Mouse (Mus musculus) heart, embryonic 13.5 days (tissue): Measurements from ENCODE around the gene Wdr83os. TPM values are rescaled to one million over a fixed set of nuclear protein-coding genes. Genes with fewer than 3 reads are reported as not detected.

Experiments used
- ATAC-seq: fragments of 200-750 bp; cut with Nextera tagmentation; 2 replicates; pipeline ENCODE4 v1.8.0; 2017; ENCODE audit warnings: moderate TSS enrichment; ENCODE audit not compliant: insufficient number of reproducible peaks, low FRiP score, low TSS enrichment; ENCODE audit errors: extremely low read depth
- H3K27ac ChIP-seq: fragments of 300-500 bp; sonication (generic); replicated peaks from 2 replicates; pipeline ENCODE4 v1.5.1; 2015; ENCODE audit warnings: moderate library complexity, mild to moderate bottlenecking, inconsistent platforms
- H3K27me3 ChIP-seq: fragments of 300-500 bp; sonication (generic); replicated peaks from 2 replicates; pipeline ENCODE4 v1.6.1; 2015; ENCODE audit warnings: mild to moderate bottlenecking, inconsistent platforms
- H3K36me3 ChIP-seq: fragments of 300-500 bp; sonication (generic); 2 replicates; pipeline ENCODE4 v1.6.1; 2015; ENCODE audit warnings: mild to moderate bottlenecking, inconsistent platforms
- H3K4me1 ChIP-seq: fragments of 300-500 bp; sonication (generic); 2 replicates; pipeline ENCODE4 v1.6.1; 2015; ENCODE audit warnings: inconsistent platforms
- H3K4me2 ChIP-seq: fragments of 300-500 bp; sonication (generic); 2 replicates; pipeline ENCODE4 v1.6.1; 2015; ENCODE audit warnings: inconsistent platforms, mild to moderate bottlenecking, moderate library complexity
- H3K4me3 ChIP-seq: fragments of 300-500 bp; sonication (generic); 2 replicates; pipeline ENCODE4 v1.5.1; 2015; ENCODE audit warnings: moderate library complexity, mild to moderate bottlenecking, inconsistent platforms
- H3K9ac ChIP-seq: fragments of 300-500 bp; sonication (generic); 2 replicates; pipeline ENCODE4 v1.6.1; 2015; ENCODE audit warnings: inconsistent platforms, mild to moderate bottlenecking, moderate library complexity
- H3K9me3 ChIP-seq: fragments of 300-500 bp; sonication (generic); 2 replicates; pipeline ENCODE4 v1.6.1; 2016; ENCODE audit warnings: inconsistent platforms
- WGBS: fragments of 180-500 bp; shearing (Covaris S2); methylation state at CpG from one replicate; pipeline ENCODE4 v1.1.7; 2015; ENCODE audit warnings: mixed read lengths; 5-methylcytosine and 5-hydroxymethylcytosine counted together
- polyA plus RNA-seq: library from polyadenylated mRNA; unstranded; fragments of >200 nt; fragmentation: Nextera tagmentation; extraction: Ambion mirVana; gene quantifications from 2 replicates; pipeline ENCODE4 v1.2.1, GENCODE M21; 2015

Gene Wdr83os
- polyA plus RNA-seq, 1 experiment from 2014 or later, result 120 TPM

- Histone ChIP-seq H3K27ac (no peak overlapping the region), H3K4me1 (peaks cover 18% of the 10 kb centered on the region), H3K9ac (no peak overlapping the region), H3K9me3 (no peaks in the 10 kb centered on the region), H3K4me3 (no peak overlapping the region), H3K4me2 (no peak overlapping the region), H3K36me3 (peaks cover 89% of the 10 kb centered on the region), H3K27me3 (no peaks in the 10 kb centered on the region)
- ATAC-seq, result no peak
- 87% methylated on average over 6 of the region's 6 CpGs for WGBS
These were observed 36.9 kb upstream of the Wdr83os start for GRCm38 (mm10) chr8:85043619-85044018.

- 84% methylated on average over 7 of the region's 7 CpGs for WGBS
These were observed 23.2 kb upstream of the Wdr83os start for GRCm38 (mm10) chr8:85057367-85057766.

GRCm38 (mm10) chr8:85059879-85060616 is 20.5 kb upstream of the Wdr83os start, which contains the start of gene Fbxw9:
TSS of gene Fbxw9 (plus strand) at chr8:85060055.
- WGBS, result under 1% methylated on average over 53 of the region's 53 CpGs
- Histone ChIP-seq H3K27me3 (no peaks in the 10 kb centered on the region), H3K4me1 (peaks cover 10% of the 10 kb centered on the region), H3K9me3 (no peaks in the 10 kb centered on the region), H3K4me3 (peak within 1 kb of the TSS; percentile 88), H3K9ac (peak within 1 kb of the TSS; percentile 84), H3K4me2 (peak within 1 kb of the TSS; percentile 93), H3K36me3 (peaks cover 43% of the 10 kb centered on the region), H3K27ac (no peak within 1 kb of the TSS)
- peak; percentile 67; the same call in 1 of the 2 replicates for ATAC-seq

More at GRCm38 (mm10) chr8:85057367-85057766, 23.2 kb upstream of the Wdr83os start:
- Histone ChIP-seq H3K9me3 (no peaks in the 10 kb centered on the region), H3K4me1 (peaks cover 10% of the 10 kb centered on the region), H3K9ac (no peak overlapping the region), H3K4me3 (no peak overlapping the region), H3K36me3 (peaks cover 50% of the 10 kb centered on the region), H3K4me2 (no peak overlapping the region), H3K27me3 (no peaks in the 10 kb centered on the region), H3K27ac (no peak overlapping the region)
- no peak for ATAC-seq

GRCm38 (mm10) chr8:85062603-85063002 is 17.9 kb upstream of the Wdr83os start:
- no peak overlapping the region for H3K4me3 ChIP-seq
- no peak for ATAC-seq
- H3K4me1 ChIP-seq, result peaks cover 10% of the 10 kb centered on the region
- no peaks in the 10 kb centered on the region for H3K27me3 ChIP-seq
- H3K27ac ChIP-seq, result no peak overlapping the region
- no peak overlapping the region for H3K9ac ChIP-seq
- peaks cover 37% of the 10 kb centered on the region for H3K36me3 ChIP-seq
- WGBS, result 93% methylated on average over 4 of the region's 4 CpGs
- H3K4me2 ChIP-seq, result no peak overlapping the region
- no peaks in the 10 kb centered on the region for H3K9me3 ChIP-seq

- Histone ChIP-seq H3K27me3 (no peaks in the 10 kb centered on the region), H3K27ac (no peak overlapping the region), H3K4me2 (no peak overlapping the region), H3K4me3 (no peak overlapping the region), H3K9ac (no peak overlapping the region), H3K9me3 (no peaks in the 10 kb centered on the region), H3K4me1 (peaks cover 10% of the 10 kb centered on the region), H3K36me3 (peaks cover 37% of the 10 kb centered on the region)
- WGBS, result 38% methylated on average over 2 of the region's 2 CpGs
- no peak for ATAC-seq
These were observed 15.3 kb upstream of the Wdr83os start for GRCm38 (mm10) chr8:85065213-85065612.

- 85% methylated on average over 2 of the region's 2 CpGs for WGBS
- Histone ChIP-seq H3K36me3 (peaks cover 35% of the 10 kb centered on the region), H3K4me2 (no peak overlapping the region), H3K9me3 (no peaks in the 10 kb centered on the region), H3K4me1 (peaks cover 7% of the 10 kb centered on the region), H3K9ac (no peak overlapping the region), H3K27ac (no peak overlapping the region), H3K27me3 (no peaks in the 10 kb centered on the region), H3K4me3 (no peak overlapping the region)
- no peak for ATAC-seq
These were observed 13.4 kb upstream of the Wdr83os start for GRCm38 (mm10) chr8:85067155-85067554.

GRCm38 (mm10) chr8:85067982-85068381 is 12.6 kb upstream of the Wdr83os start, which contains the start of gene Gm5741:
TSS of gene Gm5741 (minus strand) at chr8:85067982.
- ATAC-seq, result no peak

GRCm38 (mm10) chr8:85071041-85071440 is 9.5 kb upstream of the Wdr83os start:
- H3K4me3 ChIP-seq, result peak overlapping the region; percentile 96
- peak overlapping the region; percentile 95 for H3K9ac ChIP-seq
- WGBS, result 80% methylated on average over 5 of the region's 5 CpGs

More at GRCm38 (mm10) chr8:85067982-85068381, 12.6 kb upstream of the Wdr83os start, which contains the start of gene Gm5741:
- Histone ChIP-seq H3K9ac (no peak within 1 kb of the TSS), H3K27me3 (no peaks in the 10 kb centered on the region), H3K4me1 (peaks cover 15% of the 10 kb centered on the region), H3K27ac (no peak within 1 kb of the TSS), H3K9me3 (no peaks in the 10 kb centered on the region), H3K4me2 (no peak within 1 kb of the TSS), H3K36me3 (peaks cover 28% of the 10 kb centered on the region), H3K4me3 (no peak within 1 kb of the TSS)

GRCm38 (mm10) chr8:85071514-85072281 is 8.8 kb upstream of the Wdr83os start, which contains the start of gene Dhps:
TSS of gene Dhps (plus strand) at chr8:85071757.
- peak within 1 kb of the TSS; percentile 98 for H3K27ac ChIP-seq
- H3K9ac ChIP-seq, result peak within 1 kb of the TSS; percentile 95
- peaks cover 17% of the 10 kb centered on the region for H3K4me1 ChIP-seq
- under 1% methylated on average over 65 of the region's 68 CpGs for WGBS
- no peaks in the 10 kb centered on the region for H3K27me3 ChIP-seq
- H3K36me3 ChIP-seq, result peaks cover 40% of the 10 kb centered on the region
- H3K4me2 ChIP-seq, result peak within 1 kb of the TSS; percentile 86
- peak; percentile 83 for ATAC-seq
- peak within 1 kb of the TSS; percentile 96 for H3K4me3 ChIP-seq
- H3K9me3 ChIP-seq, result no peaks in the 10 kb centered on the region

More at GRCm38 (mm10) chr8:85071041-85071440, 9.5 kb upstream of the Wdr83os start:
- H3K4me1 ChIP-seq, result peaks cover 17% of the 10 kb centered on the region
- no peaks in the 10 kb centered on the region for H3K9me3 ChIP-seq
- peaks cover 40% of the 10 kb centered on the region for H3K36me3 ChIP-seq
- no peak for ATAC-seq
- H3K27me3 ChIP-seq, result no peaks in the 10 kb centered on the region
- H3K4me2 ChIP-seq, result peak overlapping the region; percentile 86
- H3K27ac ChIP-seq, result peak overlapping the region; percentile 98

GRCm38 (mm10) chr8:85072364-85072929 is 8.1 kb upstream of the Wdr83os start:
- H3K9me3 ChIP-seq, result no peaks in the 10 kb centered on the region
- H3K27me3 ChIP-seq, result no peaks in the 10 kb centered on the region
- H3K4me2 ChIP-seq, result peak overlapping the region; percentile 86
- peaks cover 42% of the 10 kb centered on the region for H3K36me3 ChIP-seq
- ATAC-seq, result no peak
- peak overlapping the region; percentile 96 for H3K4me3 ChIP-seq
- 33% methylated on average over 9 of the region's 9 CpGs for WGBS
- H3K9ac ChIP-seq, result peak overlapping the region; percentile 95
- H3K4me1 ChIP-seq, result peaks cover 17% of the 10 kb centered on the region
- peak overlapping the region; percentile 98 for H3K27ac ChIP-seq

- 87% methylated on average over 15 of the region's 15 CpGs for WGBS
These were observed 7.4 kb upstream of the Wdr83os start for GRCm38 (mm10) chr8:85073041-85073612.

More at GRCm38 (mm10) chr8:85073041-85073612, 7.4 kb upstream of the Wdr83os start:
- Histone ChIP-seq H3K36me3 (peaks cover 48% of the 10 kb centered on the region), H3K4me3 (peak overlapping the region; percentile 96; the same call in 1 of the 2 replicates), H3K27me3 (no peaks in the 10 kb centered on the region), H3K9ac (no peak overlapping the region; the same call in 1 of the 2 replicates), H3K9me3 (no peaks in the 10 kb centered on the region), H3K4me1 (peaks cover 17% of the 10 kb centered on the region), H3K4me2 (peak overlapping the region; percentile 86), H3K27ac (no peak overlapping the region)
- no peak for ATAC-seq
